Mouse (Mus musculus) forebrain, embryonic 11.5 days (tissue): ENCODE measurements around the gene Trpc2. TPM values are rescaled to one million over a fixed set of nuclear protein-coding genes. Genes with fewer than 3 reads are reported as not detected.

ENCODE experiments used
- ATAC-seq: fragments of 200-750 bp; cut with Nextera tagmentation; replicated peaks from 2 replicates; pipeline ENCODE4 v1.8.0; 2017; ENCODE audit warnings: moderate TSS enrichment; ENCODE audit not compliant: low FRiP score
- DNase-seq: peaks from one replicate; pipeline ENCODE4 v3.0.0-alpha.2; 2017; ENCODE audit warnings: low spot score
- H3K27ac ChIP-seq: fragments of 300-500 bp; sonication (generic); 2 replicates; pipeline ENCODE4 v1.5.1; 2014; ENCODE audit warnings: low read depth, low read length
- H3K27me3 ChIP-seq: fragments of 300-500 bp; sonication (generic); 2 replicates; pipeline ENCODE4 v1.6.1; 2014; ENCODE audit warnings: mild to moderate bottlenecking, low read length, mixed read lengths; ENCODE audit not compliant: control insufficient read depth, insufficient read depth
- H3K36me3 ChIP-seq: fragments of 300-500 bp; sonication (generic); 2 replicates; pipeline ENCODE4 v1.6.1; 2014; ENCODE audit warnings: mild to moderate bottlenecking, low read length, moderate library complexity, mixed read lengths; ENCODE audit not compliant: control insufficient read depth, insufficient read depth
- H3K4me1 ChIP-seq: fragments of 300-500 bp; sonication (generic); replicated peaks from 2 replicates; pipeline ENCODE4 v1.6.1; 2014; ENCODE audit warnings: low read length, mixed read lengths; ENCODE audit not compliant: control insufficient read depth, insufficient read depth
- H3K4me2 ChIP-seq: fragments of 300-500 bp; sonication (generic); 2 replicates; pipeline ENCODE4 v1.6.1; 2014; ENCODE audit warnings: low read depth, mild to moderate bottlenecking, low read length, moderate library complexity, mixed read lengths; ENCODE audit not compliant: severe bottlenecking
- H3K4me3 ChIP-seq: fragments of 300-500 bp; sonication (generic); 2 replicates; pipeline ENCODE4 v1.5.1; 2014; ENCODE audit warnings: low read depth, low read length
- H3K9ac ChIP-seq: fragments of 300-500 bp; sonication (generic); 2 replicates; pipeline ENCODE4 v1.6.1; 2014; ENCODE audit warnings: low read length
- H3K9me3 ChIP-seq: fragments of 300-500 bp; sonication (generic); 2 replicates; pipeline ENCODE4 v1.6.1; 2016; ENCODE audit warnings: low read length, mixed read lengths; ENCODE audit not compliant: control insufficient read depth
- WGBS: fragments of 180-500 bp; shearing (Covaris S2); extraction: QIAGEN DNeasy Blood & Tissue Kit; methylation state at CpG from one replicate; pipeline ENCODE4 v1.1.7; 2014; 5-methylcytosine and 5-hydroxymethylcytosine counted together
- polyA plus RNA-seq: library from polyadenylated mRNA; unstranded; fragments of >200 nt; fragmentation: Nextera tagmentation; extraction: Ambion mirVana; gene quantifications from 2 replicates; pipeline ENCODE4 v1.2.1, GENCODE M21; 2014

The Trpc2 gene
- polyA plus RNA-seq, 1 experiment from 2014 or later, result not detected

- ATAC-seq (peak; percentile 53), DNase-seq (no peak)
- peak overlapping the region; percentile 55; the same call in 1 of the 2 replicates for H3K27ac ChIP-seq
- under 1% methylated on average over 9 of the region's 9 CpGs for WGBS
- H3K27me3 ChIP-seq, result no peaks in the 10 kb centered on the region
- H3K4me2 ChIP-seq, result peak overlapping the region; percentile 63
- no peaks in the 10 kb centered on the region; the same call in 1 of the 2 replicates for H3K36me3 ChIP-seq
- no peaks in the 10 kb centered on the region for H3K9me3 ChIP-seq
- H3K4me3 ChIP-seq, result peak overlapping the region; percentile 78
- H3K9ac ChIP-seq, result peak overlapping the region; percentile 80
- peaks cover 7% of the 10 kb centered on the region for H3K4me1 ChIP-seq
Observed at GRCm38 (mm10) chr7:102064655-102065045, 18.3 kb upstream of the Trpc2 start.

- Histone ChIP-seq H3K27me3 (no peaks in the 10 kb centered on the region), H3K4me2 (peak within 1 kb of the TSS; percentile 63), H3K36me3 (no peaks in the 10 kb centered on the region; the same call in 1 of the 2 replicates), H3K27ac (peak within 1 kb of the TSS; percentile 55; the same call in 1 of the 2 replicates), H3K9me3 (no peaks in the 10 kb centered on the region), H3K4me3 (peak within 1 kb of the TSS; percentile 78), H3K4me1 (peaks cover 7% of the 10 kb centered on the region), H3K9ac (peak within 1 kb of the TSS; percentile 80)
- DNase-seq, result peak; percentile 96
- peak; percentile 99 for ATAC-seq
- WGBS, result under 1% methylated on average over 56 of the region's 56 CpGs
Observed at GRCm38 (mm10) chr7:102065046-102065891, 17.6 kb upstream of the Trpc2 start, which contains the start of the genes Rnf121, Xndc1 and Xntrpc. Gene Rnf121 (minus strand): TSS chr7:102065469. Gene Xndc1 (plus strand): TSS chr7:102065511. Gene Xntrpc (plus strand): TSS chr7:102065713.

DNA sequence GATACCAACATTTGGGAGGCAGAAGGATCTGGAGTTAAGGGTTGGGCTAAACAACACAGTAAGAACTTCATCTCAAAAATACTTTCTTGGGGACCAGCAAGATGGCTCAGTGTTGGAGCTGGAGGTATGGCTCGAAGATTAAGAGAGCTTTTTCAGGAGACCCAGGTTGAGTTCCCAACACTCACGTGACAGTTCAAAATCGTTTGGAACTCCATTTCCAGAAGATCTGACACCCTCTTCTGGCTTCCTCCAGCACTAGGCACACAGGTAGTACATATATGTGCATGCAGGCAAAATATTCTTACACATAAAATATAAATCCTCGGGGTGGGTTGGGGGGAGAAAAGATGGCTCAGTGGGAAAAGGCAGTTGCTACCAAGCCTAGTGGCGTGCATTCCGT lies 16.6 kb upstream of the Trpc2 start:
- ATAC-seq (no peak), DNase-seq (no peak)
- Histone ChIP-seq H3K9me3 (no peaks in the 10 kb centered on the region), H3K27ac (no peak overlapping the region), H3K36me3 (no peaks in the 10 kb centered on the region), H3K27me3 (no peaks in the 10 kb centered on the region), H3K9ac (peak overlapping the region; percentile 80), H3K4me1 (peaks cover 7% of the 10 kb centered on the region), H3K4me2 (peak overlapping the region; percentile 63), H3K4me3 (peak overlapping the region; percentile 78)
- 82% methylated on average over 6 of the region's 6 CpGs for WGBS

GRCm38 (mm10) chr7:102076714-102077296 lies 6.1 kb upstream of the Trpc2 start:
- H3K4me1 ChIP-seq, result no peaks in the 10 kb centered on the region
- ATAC-seq (0 out of 2 replicates have a peak, but pooled peaks have one; percentile 49), DNase-seq (no peak)
- no peaks in the 10 kb centered on the region for H3K27me3 ChIP-seq
- H3K4me2 ChIP-seq, result no peak overlapping the region
- WGBS, result 83% methylated on average over 7 of the region's 7 CpGs
- H3K27ac ChIP-seq, result no peak overlapping the region
- peaks cover 16% of the 10 kb centered on the region; the same call in 1 of the 2 replicates for H3K36me3 ChIP-seq
- no peak overlapping the region for H3K9ac ChIP-seq
- H3K4me3 ChIP-seq, result no peak overlapping the region
- no peaks in the 10 kb centered on the region for H3K9me3 ChIP-seq

GRCm38 (mm10) chr7:102078517-102078916 lies 4.4 kb upstream of the Trpc2 start:
- WGBS, result 82% methylated on average over 7 of the region's 7 CpGs
- no peak for DNase-seq
- Histone ChIP-seq H3K4me1 (no peaks in the 10 kb centered on the region), H3K4me3 (no peak overlapping the region), H3K4me2 (no peak overlapping the region), H3K27me3 (no peaks in the 10 kb centered on the region), H3K27ac (no peak overlapping the region), H3K9ac (no peak overlapping the region), H3K9me3 (no peaks in the 10 kb centered on the region), H3K36me3 (peaks cover 11% of the 10 kb centered on the region; the same call in 1 of the 2 replicates)
- no peak for ATAC-seq

DNA sequence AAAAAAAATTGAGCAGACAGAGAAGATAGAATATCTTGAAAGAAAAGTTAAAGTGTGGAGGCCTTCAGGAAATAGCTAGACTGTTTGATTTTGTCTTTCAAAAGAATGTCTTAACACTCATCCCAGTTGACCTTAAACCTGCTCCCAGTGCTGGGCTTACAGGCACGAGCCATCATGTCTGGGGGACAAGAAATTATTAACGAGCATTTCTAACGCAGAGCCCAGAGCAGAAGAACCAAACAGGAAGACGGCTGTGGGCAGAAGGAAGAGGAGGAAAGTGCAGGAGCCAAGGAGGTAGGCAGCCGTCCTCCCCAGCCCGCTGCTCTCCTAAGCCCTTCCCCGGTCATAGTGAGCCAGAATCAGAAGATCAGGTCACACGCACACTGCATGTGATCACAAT lies 2.6 kb upstream of the Trpc2 start:
- DNase-seq (no peak), ATAC-seq (no peak)
- no peaks in the 10 kb centered on the region for H3K9me3 ChIP-seq
- peaks cover 9% of the 10 kb centered on the region; the same call in 1 of the 2 replicates for H3K36me3 ChIP-seq
- H3K27ac ChIP-seq, result no peak overlapping the region
- H3K9ac ChIP-seq, result no peak overlapping the region
- H3K27me3 ChIP-seq, result no peaks in the 10 kb centered on the region
- 92% methylated on average over 8 of the region's 8 CpGs for WGBS
- H3K4me3 ChIP-seq, result no peak overlapping the region
- H3K4me1 ChIP-seq, result no peaks in the 10 kb centered on the region
- no peak overlapping the region for H3K4me2 ChIP-seq

GRCm38 (mm10) chr7:102081784-102082183 lies 1.1 kb upstream of the Trpc2 start:
- H3K9ac ChIP-seq, result no peak overlapping the region
- no peaks in the 10 kb centered on the region for H3K27me3 ChIP-seq
- DNase-seq (peak; percentile 35), ATAC-seq (no peak)
- H3K9me3 ChIP-seq, result no peaks in the 10 kb centered on the region
- H3K27ac ChIP-seq, result no peak overlapping the region
- WGBS, result 95% methylated on average over 5 of the region's 5 CpGs
- H3K4me2 ChIP-seq, result no peak overlapping the region
- H3K4me3 ChIP-seq, result no peak overlapping the region
- H3K4me1 ChIP-seq, result no peaks in the 10 kb centered on the region
- peaks cover 4% of the 10 kb centered on the region; the same call in 1 of the 2 replicates for H3K36me3 ChIP-seq

- DNase-seq (peak; percentile 47), ATAC-seq (no peak)
- no peaks in the 10 kb centered on the region for H3K4me1 ChIP-seq
- no peaks in the 10 kb centered on the region for H3K9me3 ChIP-seq
- H3K36me3 ChIP-seq, result peaks cover 4% of the 10 kb centered on the region; the same call in 1 of the 2 replicates
- no peak overlapping the region for H3K27ac ChIP-seq
- H3K9ac ChIP-seq, result no peak overlapping the region
- WGBS, result 91% methylated on average over 26 of the region's 26 CpGs
- no peak overlapping the region for H3K4me3 ChIP-seq
- H3K4me2 ChIP-seq, result no peak overlapping the region
- no peaks in the 10 kb centered on the region for H3K27me3 ChIP-seq
Observed at GRCm38 (mm10) chr7:102084041-102084696, 1.3 kb downstream of the Trpc2 start.
